Mouse (Mus musculus) lung, embryonic 14.5 days (tissue): Measurements from ENCODE around the gene Fdx1l. TPM values are rescaled to one million over a fixed set of nuclear protein-coding genes. Genes with fewer than 3 reads are reported as not detected.

Source experiments
- ATAC-seq: fragments of 200-750 bp; cut with Nextera tagmentation; 2 replicates; pipeline ENCODE4 v1.8.0; 2017; ENCODE audit warnings: mild to moderate bottlenecking, moderate TSS enrichment, moderate library complexity; ENCODE audit not compliant: insufficient read depth
- DNase-seq: peaks from one replicate; pipeline ENCODE4 v3.0.0-alpha.2; 2015
- H3K27ac ChIP-seq: fragments of 300-500 bp; sonication (generic); 2 replicates; pipeline ENCODE4 v1.5.1; 2014; ENCODE audit warnings: low read depth, mild to moderate bottlenecking, moderate library complexity
- H3K27me3 ChIP-seq: fragments of 300-500 bp; sonication (generic); 2 replicates; pipeline ENCODE4 v1.6.1; 2014; ENCODE audit warnings: low read length, control low read depth; ENCODE audit not compliant: insufficient read depth
- H3K36me3 ChIP-seq: fragments of 300-500 bp; sonication (generic); 2 replicates; pipeline ENCODE4 v1.6.1; 2014; ENCODE audit warnings: control low read depth; ENCODE audit not compliant: insufficient read depth
- H3K4me1 ChIP-seq: fragments of 300-500 bp; sonication (generic); 2 replicates; pipeline ENCODE4 v1.6.1; 2014; ENCODE audit warnings: antibody characterized with exemption, control low read depth; ENCODE audit not compliant: insufficient read depth
- H3K4me2 ChIP-seq: fragments of 300-500 bp; sonication (generic); 2 replicates; pipeline ENCODE4 v1.6.1; 2014; ENCODE audit warnings: mild to moderate bottlenecking
- H3K4me3 ChIP-seq: fragments of 300-500 bp; sonication (generic); 2 replicates; pipeline ENCODE4 v1.5.1; 2014; ENCODE audit warnings: low read depth, low read length
- H3K9ac ChIP-seq: fragments of 300-500 bp; sonication (generic); 2 replicates; pipeline ENCODE4 v1.6.1; 2014
- H3K9me3 ChIP-seq: fragments of 300-500 bp; sonication (generic); 2 replicates; pipeline ENCODE4 v1.6.1; 2016; ENCODE audit warnings: low read depth, low read length, control low read depth
- CTCF ChIP-seq: IDR thresholded peaks from 2 replicates; pipeline ENCODE4 v1.5.1; 2016; ENCODE audit warnings: antibody characterized with exemption, low read depth
- WGBS: fragments of 180-500 bp; shearing (Covaris S2); extraction: QIAGEN DNeasy Blood & Tissue Kit; methylation state at CpG from one replicate; pipeline ENCODE4 v1.1.7; 2014; 5-methylcytosine and 5-hydroxymethylcytosine counted together
- polyA plus RNA-seq: library from polyadenylated mRNA; unstranded; fragments of >200 nt; fragmentation: Nextera tagmentation; extraction: Ambion mirVana; gene quantifications from 2 replicates; pipeline ENCODE4 v1.2.1, GENCODE M21; 2014

Fdx1l gene
- polyA plus RNA-seq, 1 experiment from 2014 or later = 66.1 TPM

DNA sequence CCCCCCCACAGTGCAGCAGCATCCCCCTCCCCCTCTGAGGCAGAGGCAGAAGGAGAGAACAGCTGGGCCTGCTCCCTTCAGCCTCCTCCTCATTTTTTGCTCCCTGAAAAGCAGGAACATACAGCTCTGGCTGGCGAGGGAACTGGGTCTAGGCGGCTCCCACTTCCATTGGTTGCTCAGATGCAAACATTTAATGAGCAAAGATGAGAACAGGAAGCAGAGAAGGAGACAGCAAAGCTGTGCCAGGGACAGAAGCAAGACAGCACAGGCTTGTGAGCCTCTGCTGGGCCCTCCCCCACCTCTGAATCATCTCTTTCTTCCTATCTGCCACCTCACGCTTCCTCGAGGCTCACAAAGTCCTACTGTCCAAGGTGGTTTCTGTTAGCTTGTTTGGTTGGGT is 32.1 kb downstream of the Fdx1l start:
- H3K4me2 ChIP-seq = no peak overlapping the region
- DNase-seq (no peak), ATAC-seq (0 out of 2 replicates have a peak, but pooled peaks have one; percentile 4)
- peaks cover 6% of the 10 kb centered on the region for H3K4me1 ChIP-seq
- H3K36me3 ChIP-seq = no peaks in the 10 kb centered on the region
- no peak overlapping the region for H3K27ac ChIP-seq
- TF ChIP-seq CTCF = no peak
- WGBS = 34% methylated on average over 4 of the region's 4 CpGs
- H3K4me3 ChIP-seq = no peak overlapping the region
- peaks cover 29% of the 10 kb centered on the region for H3K27me3 ChIP-seq
- H3K9me3 ChIP-seq = no peaks in the 10 kb centered on the region
- no peak overlapping the region for H3K9ac ChIP-seq

DNA sequence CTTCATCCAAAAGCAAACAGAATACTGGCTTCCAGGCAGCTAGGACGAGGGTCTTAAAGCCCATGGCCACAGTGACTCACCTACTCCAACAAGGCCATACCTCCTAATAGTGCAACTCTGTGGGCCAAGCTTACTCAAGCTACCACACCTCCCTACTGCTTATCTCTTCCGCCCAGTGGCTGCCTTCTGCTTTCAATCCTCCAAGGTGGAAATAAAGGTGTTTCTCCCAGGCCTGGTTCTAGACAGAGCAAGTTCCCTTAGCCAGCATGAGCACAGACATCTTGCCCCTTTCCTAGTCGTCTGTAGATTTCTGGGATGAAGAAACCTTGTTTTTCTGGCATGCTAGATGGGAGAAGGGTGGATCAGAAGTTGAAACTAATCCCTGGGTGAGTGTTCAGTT is 33.6 kb downstream of the Fdx1l start:
- Histone ChIP-seq H3K4me1 (peaks cover 6% of the 10 kb centered on the region), H3K9me3 (no peaks in the 10 kb centered on the region), H3K9ac (no peak overlapping the region), H3K4me2 (no peak overlapping the region), H3K36me3 (no peaks in the 10 kb centered on the region), H3K27ac (no peak overlapping the region), H3K27me3 (peaks cover 44% of the 10 kb centered on the region), H3K4me3 (no peak overlapping the region)
- TF ChIP-seq CTCF = no peak
- WGBS = 75% methylated on average over 3 of the region's 3 CpGs
- ATAC-seq (no peak), DNase-seq (no peak)

DNA sequence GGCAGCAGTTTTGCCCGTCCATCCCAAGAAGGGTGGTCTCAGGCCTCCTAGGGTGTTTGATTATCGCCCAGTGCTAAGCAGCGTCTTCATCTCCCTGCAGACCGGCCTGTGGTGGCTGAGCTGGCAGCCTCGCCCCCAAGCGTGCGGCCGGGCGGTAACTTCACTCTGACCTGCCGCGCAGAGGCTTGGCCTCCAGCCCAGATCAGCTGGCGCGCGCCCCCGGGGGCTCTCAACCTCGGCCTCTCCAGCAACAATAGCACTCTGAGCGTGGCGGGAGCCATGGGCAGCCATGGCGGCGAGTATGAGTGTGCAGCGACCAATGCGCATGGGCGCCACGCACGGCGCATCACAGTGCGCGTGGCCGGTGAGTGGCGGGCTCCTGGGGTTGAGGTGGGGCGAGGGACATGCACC is 35.9 kb downstream of the Fdx1l start:
- no peak for TF ChIP-seq CTCF
- Histone ChIP-seq H3K27ac (no peak overlapping the region), H3K36me3 (no peaks in the 10 kb centered on the region), H3K4me2 (peak overlapping the region; percentile 68), H3K9ac (peak overlapping the region; percentile 27; the same call in 1 of the 2 replicates), H3K27me3 (peaks cover 66% of the 10 kb centered on the region), H3K4me1 (peaks cover 6% of the 10 kb centered on the region), H3K4me3 (peak overlapping the region; percentile 32), H3K9me3 (no peaks in the 10 kb centered on the region)
- ATAC-seq (peak; percentile 29; the same call in 1 of the 2 replicates), DNase-seq (peak; percentile 74)
- WGBS = 2% methylated on average over 31 of the region's 31 CpGs

DNA sequence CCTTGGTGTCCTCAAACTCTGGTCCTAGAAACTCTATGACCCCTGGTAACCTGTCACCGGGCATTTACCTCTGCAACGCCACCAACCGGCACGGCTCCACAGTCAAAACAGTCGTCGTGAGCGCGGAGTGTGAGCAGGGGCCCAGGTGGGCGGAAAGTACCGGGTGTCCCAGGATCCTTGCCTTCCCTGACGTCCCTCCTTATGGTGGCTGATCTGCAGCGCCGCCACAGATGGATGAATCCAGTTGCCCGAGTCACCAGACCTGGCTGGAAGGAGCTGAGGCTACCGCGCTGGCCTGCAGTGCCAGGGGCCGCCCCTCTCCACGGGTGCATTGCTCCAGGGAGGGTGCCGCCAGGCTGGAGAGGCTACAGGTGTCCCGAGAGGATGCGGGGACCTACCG is 36.7 kb downstream of the Fdx1l start:
- Histone ChIP-seq H3K4me3 (peak overlapping the region; percentile 32; the same call in 1 of the 2 replicates), H3K4me1 (peaks cover 11% of the 10 kb centered on the region), H3K9me3 (no peaks in the 10 kb centered on the region), H3K9ac (no peak overlapping the region), H3K27ac (no peak overlapping the region), H3K36me3 (no peaks in the 10 kb centered on the region), H3K27me3 (peaks cover 74% of the 10 kb centered on the region), H3K4me2 (0 out of 2 replicates have a peak overlapping the region, but pooled peaks have one; percentile 16)
- no peak for DNase-seq
- no peak for TF ChIP-seq CTCF
- 4% methylated on average over 22 of the region's 22 CpGs for WGBS
- ATAC-seq = no peak

DNA sequence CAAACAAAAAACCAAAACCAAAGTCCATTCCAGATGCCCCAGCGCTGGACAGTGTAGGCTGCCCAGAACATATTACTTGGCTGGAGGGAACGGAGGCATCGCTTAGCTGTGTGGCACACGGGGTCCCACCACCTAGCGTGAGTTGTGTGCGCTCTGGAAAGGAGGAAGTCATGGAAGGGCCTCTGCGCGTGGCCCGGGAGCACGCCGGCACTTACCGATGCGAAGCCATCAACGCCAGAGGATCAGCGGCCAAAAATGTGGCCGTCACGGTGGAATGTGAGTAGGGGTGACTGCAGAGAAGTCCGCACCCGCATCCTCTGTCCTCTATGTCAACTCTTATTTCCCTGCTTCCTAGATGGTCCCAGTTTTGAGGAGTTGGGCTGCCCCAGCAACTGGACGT is 37.3 kb downstream of the Fdx1l start:
- DNase-seq = no peak
- WGBS = 9% methylated on average over 20 of the region's 20 CpGs
- ATAC-seq = no peak
- no peak overlapping the region for H3K9ac ChIP-seq
- no peak overlapping the region for H3K27ac ChIP-seq
- peaks cover 16% of the 10 kb centered on the region for H3K4me1 ChIP-seq
- no peak for TF ChIP-seq CTCF
- H3K4me2 ChIP-seq = no peak overlapping the region
- H3K9me3 ChIP-seq = no peaks in the 10 kb centered on the region
- no peaks in the 10 kb centered on the region for H3K36me3 ChIP-seq
- H3K4me3 ChIP-seq = no peak overlapping the region
- peaks cover 76% of the 10 kb centered on the region for H3K27me3 ChIP-seq

DNA sequence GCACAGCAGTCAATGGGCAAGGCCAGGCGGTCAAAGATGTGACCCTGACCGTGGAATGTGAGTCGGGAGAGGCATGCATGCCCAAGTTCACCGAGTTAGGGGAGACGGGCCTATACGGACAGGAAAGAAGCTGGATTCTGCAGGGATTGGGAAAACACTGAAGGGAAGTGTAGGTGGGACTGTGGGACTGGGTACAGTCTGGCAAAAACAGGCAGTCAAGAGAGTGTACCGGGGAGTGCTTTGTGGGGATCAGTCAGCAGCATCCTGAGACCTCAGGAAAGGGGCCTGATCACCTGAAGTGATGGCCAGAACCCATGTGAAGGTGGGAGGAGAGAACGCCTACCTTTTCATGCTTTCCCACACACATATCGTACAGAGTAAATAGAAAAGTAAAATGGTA is 37.8 kb downstream of the Fdx1l start:
- TF ChIP-seq CTCF = no peak
- H3K4me3 ChIP-seq = no peak overlapping the region
- H3K4me1 ChIP-seq = peaks cover 18% of the 10 kb centered on the region
- WGBS = 27% methylated on average over 9 of the region's 9 CpGs
- H3K27me3 ChIP-seq = peaks cover 76% of the 10 kb centered on the region
- no peak overlapping the region for H3K9ac ChIP-seq
- DNase-seq (no peak), ATAC-seq (no peak)
- H3K4me2 ChIP-seq = no peak overlapping the region
- no peaks in the 10 kb centered on the region for H3K9me3 ChIP-seq
- no peaks in the 10 kb centered on the region for H3K36me3 ChIP-seq
- no peak overlapping the region for H3K27ac ChIP-seq

DNA sequence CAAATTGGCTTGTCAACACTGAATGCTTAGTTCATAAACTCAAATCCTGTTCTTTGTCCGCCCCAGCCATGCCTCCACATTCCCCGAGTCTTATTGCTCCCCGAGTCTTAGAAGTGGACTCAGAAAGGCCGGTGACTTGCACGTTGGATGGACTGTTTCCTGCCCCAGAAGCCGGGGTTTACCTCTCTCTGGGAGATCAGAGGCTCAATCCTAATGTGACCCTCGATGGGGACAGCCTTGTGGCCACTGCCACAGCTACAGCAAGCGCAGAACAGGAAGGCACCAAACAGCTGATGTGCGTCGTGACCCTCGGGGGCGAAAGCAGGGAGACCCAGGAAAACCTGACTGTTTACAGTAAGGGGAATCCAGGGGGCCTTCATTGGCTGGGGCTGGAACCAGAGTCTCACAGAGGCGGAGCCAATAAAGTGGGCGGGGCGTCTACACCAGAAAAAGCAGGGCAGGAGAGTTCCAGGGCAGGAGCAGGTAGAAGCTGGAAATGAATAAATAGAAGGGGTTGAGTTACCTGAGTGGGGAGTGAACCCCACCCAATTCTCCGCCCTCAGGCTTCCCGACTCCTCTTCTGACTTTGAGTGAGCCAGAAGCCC is 38.8 kb downstream of the Fdx1l start:
- H3K4me3 ChIP-seq = no peak overlapping the region
- WGBS = 5% methylated on average over 17 of the region's 17 CpGs
- H3K4me2 ChIP-seq = no peak overlapping the region
- no peak overlapping the region for H3K9ac ChIP-seq
- DNase-seq = no peak
- peaks cover 82% of the 10 kb centered on the region for H3K27me3 ChIP-seq
- no peaks in the 10 kb centered on the region for H3K9me3 ChIP-seq
- no peak for ATAC-seq
- no peak; the same call in 1 of the 2 replicates for TF ChIP-seq CTCF
- no peak overlapping the region for H3K27ac ChIP-seq
- H3K36me3 ChIP-seq = no peaks in the 10 kb centered on the region
- peaks cover 24% of the 10 kb centered on the region for H3K4me1 ChIP-seq
